Mouse (Mus musculus) embryonic facial prominence, embryonic 13.5 days (tissue): ENCODE results near the gene Med11. TPM values are rescaled to one million over a fixed set of nuclear protein-coding genes. Genes with fewer than 3 reads are reported as not detected.

Experiments
- ATAC-seq: fragments of 200-750 bp; cut with Nextera tagmentation; 2 replicates; pipeline ENCODE4 v1.8.0; 2017; ENCODE audit warnings: low read depth; ENCODE audit not compliant: insufficient number of reproducible peaks, insufficient read depth, low FRiP score, low TSS enrichment
- H3K27ac ChIP-seq: fragments of 300-500 bp; sonication (generic); 2 replicates; pipeline ENCODE4 v1.5.1; 2015; ENCODE audit warnings: moderate library complexity, mild to moderate bottlenecking, inconsistent platforms
- H3K27me3 ChIP-seq: fragments of 300-500 bp; sonication (generic); 2 replicates; pipeline ENCODE4 v1.6.1; 2015; ENCODE audit warnings: mild to moderate bottlenecking, inconsistent platforms
- H3K36me3 ChIP-seq: fragments of 300-500 bp; sonication (generic); 2 replicates; pipeline ENCODE4 v1.6.1; 2015; ENCODE audit warnings: mild to moderate bottlenecking, inconsistent platforms
- H3K4me1 ChIP-seq: fragments of 300-500 bp; sonication (generic); 2 replicates; pipeline ENCODE4 v1.6.1; 2015; ENCODE audit warnings: inconsistent platforms
- H3K4me2 ChIP-seq: fragments of 300-500 bp; sonication (generic); 2 replicates; pipeline ENCODE4 v1.6.1; 2015; ENCODE audit warnings: moderate library complexity, mild to moderate bottlenecking, inconsistent platforms
- H3K4me3 ChIP-seq: fragments of 300-500 bp; sonication (generic); 2 replicates; pipeline ENCODE4 v1.5.1; 2015; ENCODE audit warnings: mild to moderate bottlenecking, inconsistent platforms
- H3K9ac ChIP-seq: fragments of 300-500 bp; sonication (generic); 2 replicates; pipeline ENCODE4 v1.6.1; 2015; ENCODE audit warnings: mild to moderate bottlenecking, inconsistent platforms
- H3K9me3 ChIP-seq: fragments of 300-500 bp; sonication (generic); 2 replicates; pipeline ENCODE4 v1.6.1; 2016; ENCODE audit warnings: inconsistent platforms
- WGBS: fragments of 180-500 bp; shearing (Covaris S2); methylation state at CpG from one replicate; pipeline ENCODE4 v1.1.7; 2015; ENCODE audit warnings: mixed read lengths; 5-methylcytosine and 5-hydroxymethylcytosine counted together
- microRNA-seq: library from miRNA; unstranded; fragments of <30 nt; microRNA quantifications from one replicate; pipeline ENCODE4, GENCODE M21; 2016
- polyA plus RNA-seq: library from polyadenylated mRNA; unstranded; fragments of >200 nt; fragmentation: Nextera tagmentation; extraction: Ambion mirVana; gene quantifications from 2 replicates; pipeline ENCODE4 v1.2.1, GENCODE M21; 2015

Gene Med11
- polyA plus RNA-seq, 1 experiment from 2014 or later = 44.7 TPM

DNA sequence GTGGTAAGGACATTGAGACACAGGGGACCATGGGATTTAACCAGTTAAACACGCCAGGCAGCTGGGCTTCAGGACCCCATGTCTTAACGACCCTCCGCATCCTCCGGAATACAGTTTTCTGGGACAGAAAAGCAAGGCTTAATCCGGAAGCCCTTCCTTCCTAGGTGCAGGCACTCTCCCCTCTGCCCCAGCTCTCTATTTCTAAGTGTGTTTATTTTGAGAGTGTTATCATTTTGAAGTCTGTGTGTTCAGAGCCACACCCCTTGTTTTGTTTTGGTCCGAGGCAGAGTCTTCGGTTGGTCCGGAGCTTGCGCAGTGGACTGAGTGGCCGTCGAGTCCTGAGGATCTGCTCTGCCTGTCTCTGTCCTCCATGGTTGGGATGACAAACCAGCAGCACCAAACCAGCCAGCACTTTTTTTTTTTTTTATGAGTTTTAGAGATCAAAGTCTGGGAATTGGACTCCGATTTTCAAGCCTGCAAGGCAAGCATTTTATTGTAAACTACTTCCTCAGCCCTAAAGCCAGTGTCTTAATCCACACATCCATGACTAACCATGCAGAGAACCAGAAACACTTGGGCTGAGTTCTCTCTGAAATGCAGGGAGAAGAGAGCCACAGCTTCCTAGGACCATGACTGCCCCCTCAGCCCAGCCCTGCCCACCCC lies 23.3 kb downstream of the Med11 start:
- no peaks in the 10 kb centered on the region for H3K36me3 ChIP-seq
- H3K4me2 ChIP-seq = no peak overlapping the region
- ATAC-seq = no peak
- H3K9ac ChIP-seq = no peak overlapping the region
- H3K27me3 ChIP-seq = no peaks in the 10 kb centered on the region
- no peak overlapping the region for H3K27ac ChIP-seq
- H3K4me1 ChIP-seq = no peaks in the 10 kb centered on the region
- no peak overlapping the region for H3K4me3 ChIP-seq
- WGBS = 72% methylated on average over 12 of the region's 12 CpGs
- H3K9me3 ChIP-seq = no peaks in the 10 kb centered on the region

DNA sequence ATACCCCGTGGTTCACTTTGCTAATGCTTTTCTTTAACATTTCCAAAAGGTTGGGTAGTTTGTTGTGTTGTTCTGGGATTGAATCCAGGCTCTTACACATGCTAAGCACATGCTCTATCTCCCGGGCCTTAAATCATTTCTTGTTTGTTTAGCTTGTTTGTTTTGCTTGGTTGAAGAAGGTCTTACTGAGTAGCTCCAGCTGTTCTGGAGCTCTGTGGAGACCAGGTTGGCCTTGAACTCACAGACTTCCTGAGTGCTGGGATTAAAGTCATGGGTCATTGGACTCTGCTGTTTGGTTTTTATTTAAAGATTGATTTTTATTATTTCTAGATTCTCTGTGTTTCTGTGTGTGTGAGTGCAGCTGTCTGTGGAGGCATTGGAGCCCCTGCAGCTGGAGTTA lies 33.8 kb downstream of the Med11 start:
- no peak for ATAC-seq
- no peaks in the 10 kb centered on the region for H3K9me3 ChIP-seq
- WGBS = 58% methylated on average over 2 of the region's 2 CpGs

DNA sequence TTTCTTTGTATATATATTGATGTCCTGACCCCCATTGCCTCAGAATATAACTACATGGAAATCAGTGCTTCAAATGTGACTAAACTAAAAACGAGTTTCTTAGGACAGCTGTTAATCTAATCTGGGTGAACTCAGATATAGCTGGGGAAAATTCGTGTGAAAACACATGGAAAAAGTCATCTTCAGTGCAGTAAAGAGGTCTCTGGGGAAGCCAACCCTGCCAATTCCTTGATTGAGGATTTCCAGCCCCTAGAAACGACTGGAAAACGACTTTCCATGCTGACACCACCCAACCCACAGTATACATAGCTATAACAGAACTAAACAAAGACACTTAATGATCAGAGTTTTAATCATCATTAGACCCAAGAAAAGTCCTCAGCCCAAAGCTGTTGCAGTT lies 36.1 kb downstream of the Med11 start:
- Histone ChIP-seq H3K36me3 (no peaks in the 10 kb centered on the region), H3K4me2 (no peak overlapping the region), H3K27ac (no peak overlapping the region), H3K27me3 (no peaks in the 10 kb centered on the region), H3K4me3 (no peak overlapping the region), H3K9me3 (no peaks in the 10 kb centered on the region), H3K4me1 (no peaks in the 10 kb centered on the region), H3K9ac (no peak overlapping the region)
- WGBS = 41% methylated on average over 4 of the region's 4 CpGs
- no peak for ATAC-seq

More for the DNA sequence above, 33.8 kb downstream of the Med11 start:
- Histone ChIP-seq H3K27ac (no peak overlapping the region), H3K27me3 (no peaks in the 10 kb centered on the region), H3K9ac (no peak overlapping the region), H3K4me2 (no peak overlapping the region), H3K4me1 (no peaks in the 10 kb centered on the region), H3K36me3 (no peaks in the 10 kb centered on the region), H3K4me3 (no peak overlapping the region)

DNA sequence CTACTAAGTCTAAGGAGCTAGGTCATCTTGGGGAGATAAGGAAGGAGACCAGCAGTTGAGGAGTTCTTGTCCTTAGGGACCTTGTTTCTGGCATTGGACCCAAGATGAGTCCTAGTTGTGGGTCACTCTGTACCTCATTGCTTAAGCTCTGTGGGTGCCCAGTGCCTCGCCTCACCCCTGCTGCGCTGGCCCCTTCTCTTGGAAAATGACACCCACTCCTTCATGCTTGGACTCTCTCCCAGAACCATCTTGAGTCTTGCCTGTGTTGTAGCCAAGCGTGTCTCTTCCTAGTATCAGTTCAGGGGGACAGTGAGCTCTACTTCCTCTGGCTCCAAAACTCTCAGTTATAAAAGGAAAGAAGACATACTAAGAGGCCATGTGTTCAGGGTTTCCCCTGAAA lies 37.4 kb downstream of the Med11 start:
- no peaks in the 10 kb centered on the region for H3K36me3 ChIP-seq
- no peak overlapping the region for H3K27ac ChIP-seq
- WGBS = 83% methylated on average over 3 of the region's 3 CpGs
- ATAC-seq = no peak
- no peak overlapping the region for H3K9ac ChIP-seq
- no peaks in the 10 kb centered on the region for H3K4me1 ChIP-seq
- no peak overlapping the region for H3K4me3 ChIP-seq
- no peaks in the 10 kb centered on the region for H3K9me3 ChIP-seq
- H3K27me3 ChIP-seq = no peaks in the 10 kb centered on the region
- no peak overlapping the region for H3K4me2 ChIP-seq

DNA sequence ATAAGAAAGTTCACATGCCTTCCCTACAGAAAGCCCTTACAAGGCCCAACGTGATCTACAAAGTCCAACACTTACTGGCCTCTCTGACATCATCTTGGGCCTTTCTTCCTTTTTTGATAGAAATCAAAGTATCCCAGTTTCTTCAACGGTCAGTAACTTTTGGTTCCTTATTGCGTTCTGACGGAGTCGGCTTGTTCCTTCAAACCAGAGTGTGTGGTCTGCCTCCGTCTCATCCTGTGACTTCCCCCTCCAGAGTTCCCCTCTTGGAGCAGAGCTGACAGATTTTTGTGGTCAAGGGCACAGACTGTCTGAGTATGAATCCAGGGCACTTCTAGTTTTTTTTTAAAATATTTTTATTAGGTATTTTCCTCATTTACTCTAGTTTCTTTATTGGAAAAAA lies 38.0 kb downstream of the Med11 start:
- no peak for ATAC-seq
- Histone ChIP-seq H3K4me3 (no peak overlapping the region), H3K27me3 (no peaks in the 10 kb centered on the region), H3K4me1 (no peaks in the 10 kb centered on the region), H3K27ac (no peak overlapping the region), H3K9me3 (no peaks in the 10 kb centered on the region), H3K4me2 (no peak overlapping the region), H3K36me3 (no peaks in the 10 kb centered on the region), H3K9ac (no peak overlapping the region)
- WGBS = 84% methylated on average over 6 of the region's 6 CpGs

DNA sequence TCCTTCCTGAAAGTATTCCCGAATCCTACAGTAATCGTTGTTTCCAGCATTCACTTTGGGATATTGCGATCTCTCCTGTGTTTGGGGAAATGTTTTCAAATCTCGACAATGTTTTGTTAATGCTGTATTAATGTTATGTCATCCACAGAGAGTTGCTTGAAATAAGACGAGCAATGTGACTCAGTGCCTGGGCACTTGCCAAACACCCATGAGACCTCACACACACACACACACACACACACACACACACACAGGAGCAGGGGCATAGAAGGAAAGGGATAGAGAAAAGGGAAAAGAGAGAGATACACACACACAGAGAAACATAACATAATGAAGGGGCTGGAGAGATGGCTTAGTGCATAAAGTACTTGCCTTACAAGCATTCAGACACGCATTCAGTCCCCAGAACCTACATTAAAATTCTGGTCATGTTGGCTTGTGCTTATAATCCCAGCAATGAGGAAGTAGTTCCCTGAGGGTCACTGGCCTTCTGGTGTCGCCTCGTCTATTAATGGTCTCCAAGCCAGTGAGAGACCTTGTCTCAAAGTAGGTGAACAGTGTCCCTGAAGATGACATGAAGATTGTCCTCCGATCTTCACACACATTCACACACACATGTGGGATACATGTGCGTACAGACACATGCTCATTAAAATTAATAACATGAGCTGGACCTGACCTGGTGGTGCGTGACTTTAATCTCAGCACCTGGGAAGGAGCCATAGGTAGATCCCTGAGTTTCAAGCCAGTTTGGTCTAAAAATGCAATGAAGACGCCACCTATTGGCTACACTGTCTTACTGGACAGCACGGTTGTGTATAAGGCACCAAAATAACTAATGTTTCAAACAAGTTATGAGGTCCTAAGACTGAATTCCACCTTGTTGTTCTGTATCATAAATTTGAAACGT lies 48.1 kb downstream of the Med11 start:
- no peak for ATAC-seq
- WGBS = 71% methylated on average over 14 of the region's 14 CpGs

DNA sequence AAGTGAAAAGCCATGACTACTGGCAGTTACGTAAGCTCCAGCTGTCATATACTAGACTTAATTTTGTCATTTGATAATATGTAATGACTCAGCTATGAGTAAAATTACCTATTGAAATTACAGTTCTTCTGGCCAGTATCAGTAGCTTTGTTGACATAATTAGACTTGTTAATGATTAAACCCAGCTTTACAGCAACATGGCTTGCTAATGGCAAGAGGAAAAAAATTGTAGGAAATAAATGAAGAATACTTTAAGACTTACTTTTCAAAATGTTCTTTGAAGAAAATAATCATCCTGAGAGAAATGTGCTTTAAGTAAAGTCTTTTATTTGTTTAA lies 48.7 kb downstream of the Med11 start:
- no peaks in the 10 kb centered on the region for H3K36me3 ChIP-seq
- no peak for ATAC-seq
- no peaks in the 10 kb centered on the region for H3K27me3 ChIP-seq
- WGBS = 87% methylated on average over 1 of the region's 1 CpGs
- H3K4me2 ChIP-seq = no peak overlapping the region
- H3K27ac ChIP-seq = no peak overlapping the region
- H3K9me3 ChIP-seq = no peaks in the 10 kb centered on the region
- no peak overlapping the region for H3K9ac ChIP-seq
- no peak overlapping the region for H3K4me3 ChIP-seq
- H3K4me1 ChIP-seq = no peaks in the 10 kb centered on the region

More for the DNA sequence above, 48.1 kb downstream of the Med11 start:
- H3K27ac ChIP-seq = no peak overlapping the region
- no peak overlapping the region for H3K4me3 ChIP-seq
- H3K36me3 ChIP-seq = no peaks in the 10 kb centered on the region
- H3K9me3 ChIP-seq = no peaks in the 10 kb centered on the region
- H3K9ac ChIP-seq = no peak overlapping the region
- no peak overlapping the region for H3K4me2 ChIP-seq
- H3K27me3 ChIP-seq = no peaks in the 10 kb centered on the region
- H3K4me1 ChIP-seq = no peaks in the 10 kb centered on the region

DNA sequence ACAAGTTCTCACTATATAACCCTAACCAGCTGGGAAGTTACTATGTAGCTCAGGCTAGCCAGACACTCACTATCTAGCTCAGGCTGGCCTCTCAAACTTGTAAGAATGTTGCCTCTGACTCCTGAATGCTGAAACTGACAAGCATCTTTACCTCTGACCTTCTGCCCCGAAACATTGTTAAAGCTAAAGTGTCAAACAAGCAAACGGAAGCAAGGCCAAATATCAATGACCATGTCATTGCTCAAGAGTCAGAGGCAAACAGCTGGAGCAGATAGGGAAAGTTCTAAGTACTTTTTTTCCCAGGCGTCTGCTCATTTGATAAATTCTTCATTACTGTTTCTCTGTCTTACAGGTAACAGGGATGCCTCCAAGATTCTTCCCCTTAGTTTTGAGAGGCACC lies 50.3 kb downstream of the Med11 start:
- no peaks in the 10 kb centered on the region for H3K9me3 ChIP-seq
- H3K4me2 ChIP-seq = no peak overlapping the region
- WGBS = 61% methylated on average over 3 of the region's 3 CpGs
- H3K27ac ChIP-seq = no peak overlapping the region
- no peak for ATAC-seq
- H3K9ac ChIP-seq = no peak overlapping the region
- H3K4me1 ChIP-seq = no peaks in the 10 kb centered on the region
- no peaks in the 10 kb centered on the region for H3K36me3 ChIP-seq
- H3K27me3 ChIP-seq = no peaks in the 10 kb centered on the region
- H3K4me3 ChIP-seq = no peak overlapping the region

Small RNA genes within 50 kb of the gene (microRNA-seq; reads per million reads assigned to microRNA genes)
- gene Mir7115 = not detected

Other genes with a start within 250 kb of the Med11 start
- gene Slc16a11, start 239.2 kb upstream of the Med11 start, polyA plus RNA-seq = 1.9 and 3.5 TPM in 2 replicates
- gene Slc16a13, start 230.9 kb upstream of the Med11 start, polyA plus RNA-seq = 9.8 and 13.0 TPM in 2 replicates
- 11.1 and 11.3 TPM in 2 replicates for gene Bcl6b, start 222.1 kb upstream of the Med11 start, polyA plus RNA-seq
- gene 0610010K14Rik, start 214.0 kb upstream of the Med11 start, polyA plus RNA-seq = 188 and 200 TPM in 2 replicates
- 11.7 and 13.9 TPM in 2 replicates for gene Gm21988, start 212.1 kb upstream of the Med11 start, polyA plus RNA-seq
- gene Rnasek, start 212.1 kb upstream of the Med11 start, polyA plus RNA-seq = 168 and 170 TPM in 2 replicates
- gene Alox12, start 196.6 kb upstream of the Med11 start, polyA plus RNA-seq = 6.7 and 7.6 TPM in 2 replicates
- 0.32 and 0.67 TPM in 2 replicates for gene Alox12e, start 129.3 kb upstream of the Med11 start, polyA plus RNA-seq
- 0.87 and 1.3 TPM in 2 replicates for gene Alox15, start 99.9 kb upstream of the Med11 start, polyA plus RNA-seq
- gene Pelp1, start 41.9 kb upstream of the Med11 start, polyA plus RNA-seq = 37.1 and 42.1 TPM in 2 replicates
- 18.1 and 19.4 TPM in 2 replicates for gene Arrb2, start 19.3 kb upstream of the Med11 start, polyA plus RNA-seq
- 0.59 and 0.78 TPM in 2 replicates for gene Zmynd15, start 7.5 kb downstream of the Med11 start, polyA plus RNA-seq
- gene Cxcl16, start 8.1 kb downstream of the Med11 start, polyA plus RNA-seq = 2.4 and 2.6 TPM in 2 replicates
- gene Tm4sf5, start 53.3 kb downstream of the Med11 start, polyA plus RNA-seq = 0.69 TPM in 1 of 2 replicates, not detected in the other
- 0.56 TPM in 1 of 2 replicates, not detected in the other for gene Vmo1, start 62.7 kb downstream of the Med11 start, polyA plus RNA-seq
- gene Gltpd2, start 67.3 kb downstream of the Med11 start, polyA plus RNA-seq = 0.45 TPM in 1 of 2 replicates, not detected in the other
- gene Psmb6, start 73.4 kb downstream of the Med11 start, polyA plus RNA-seq = 837 and 839 TPM in 2 replicates
- not detected in 2 replicates for gene Gm40193, start 81.0 kb downstream of the Med11 start, polyA plus RNA-seq
- gene Pld2, start 88.1 kb downstream of the Med11 start, polyA plus RNA-seq = 5.3 and 6.5 TPM in 2 replicates
- gene Mink1, start 111.0 kb downstream of the Med11 start, polyA plus RNA-seq = 14.6 and 16.5 TPM in 2 replicates
- gene 4930544D05Rik, start 163.9 kb downstream of the Med11 start, polyA plus RNA-seq = not detected in 2 replicates
- not detected in 2 replicates for gene Chrne, start 167.3 kb downstream of the Med11 start, polyA plus RNA-seq
- 0.10 and 0.37 TPM in 2 replicates for gene Gp1ba, start 187.2 kb downstream of the Med11 start, polyA plus RNA-seq
- 131 and 135 TPM in 2 replicates for gene Rnf167, start 195.3 kb downstream of the Med11 start, polyA plus RNA-seq
- gene Slc25a11, start 195.6 kb downstream of the Med11 start, polyA plus RNA-seq = 167 and 170 TPM in 2 replicates
- gene Pfn1, start 202.7 kb downstream of the Med11 start, polyA plus RNA-seq = 1,478 and 1,672 TPM in 2 replicates
- 18.3 and 19.7 TPM in 2 replicates for gene Eno3, start 205.3 kb downstream of the Med11 start, polyA plus RNA-seq
- 159 and 163 TPM in 2 replicates for gene Spag7, start 217.5 kb downstream of the Med11 start, polyA plus RNA-seq
- 13.4 TPM in 2 replicates for gene Camta2, start 236.2 kb downstream of the Med11 start, polyA plus RNA-seq
- 1.1 and 1.3 TPM in 2 replicates for gene Inca1, start 248.2 kb downstream of the Med11 start, polyA plus RNA-seq
- gene Kif1c, start 248.6 kb downstream of the Med11 start, polyA plus RNA-seq = 4.2 and 4.5 TPM in 2 replicates